Mouse (Mus musculus): ENCODE results near the gene Lama2. TPM values are rescaled to one million over a fixed set of nuclear protein-coding genes. Genes with fewer than 3 reads are reported as not detected.
A peak's percentile ranks its signal among the peaks of the same experiment; 100 is the strongest.
"Not testable (repeated sequence)": the region's sequence is repeated elsewhere in the genome, so short reads cannot be mapped to it uniquely, and the experiment has no call there.

Lama2 gene
- total RNA-seq, 2 experiments from 2014 or later, result 6.5 to 8.7 TPM

DNA sequence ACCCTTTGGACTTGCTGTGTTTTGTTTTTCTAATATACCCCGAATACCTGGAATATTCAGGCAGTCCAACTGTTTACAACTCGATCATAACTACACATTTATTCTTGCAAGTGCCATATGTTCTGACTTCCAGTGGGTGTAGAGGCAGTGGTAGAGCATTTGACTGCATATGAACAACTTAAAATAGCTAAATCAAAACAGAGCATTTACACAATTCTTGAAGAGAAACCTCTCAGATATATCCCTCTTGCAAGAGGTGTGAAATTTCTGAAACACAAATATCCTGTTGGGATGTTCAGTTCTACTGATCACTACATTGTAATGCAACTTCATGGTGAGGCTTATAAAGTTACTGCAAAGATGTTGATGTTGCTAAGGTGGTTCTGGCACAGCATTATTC, 572.4 kb downstream of the Lama2 start:
- DNase-seq (ENCODE audit: low spot score in 2 of 2), result no peak

DNA sequence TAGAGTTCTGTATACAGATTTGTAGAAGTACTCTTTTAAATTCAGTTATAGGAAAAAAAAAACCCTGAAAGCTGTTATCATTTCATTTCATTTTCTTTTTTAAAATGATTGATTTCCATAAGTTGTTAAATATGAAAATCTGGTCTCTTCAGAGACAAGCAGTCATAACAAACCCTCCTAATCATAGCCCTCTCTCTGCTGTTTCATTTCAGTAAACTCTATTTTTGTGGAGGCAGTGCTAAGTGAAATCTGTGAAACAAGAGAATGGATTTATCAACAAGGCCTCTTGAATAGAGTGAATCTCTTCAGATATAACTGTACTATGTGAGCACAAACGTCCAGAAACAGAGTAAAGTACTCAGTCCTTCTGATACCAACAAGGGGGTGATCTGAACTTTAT, 577.7 kb downstream of the Lama2 start:
- DNase-seq (ENCODE audit: low spot score in 2 of 2), result no peak

DNA sequence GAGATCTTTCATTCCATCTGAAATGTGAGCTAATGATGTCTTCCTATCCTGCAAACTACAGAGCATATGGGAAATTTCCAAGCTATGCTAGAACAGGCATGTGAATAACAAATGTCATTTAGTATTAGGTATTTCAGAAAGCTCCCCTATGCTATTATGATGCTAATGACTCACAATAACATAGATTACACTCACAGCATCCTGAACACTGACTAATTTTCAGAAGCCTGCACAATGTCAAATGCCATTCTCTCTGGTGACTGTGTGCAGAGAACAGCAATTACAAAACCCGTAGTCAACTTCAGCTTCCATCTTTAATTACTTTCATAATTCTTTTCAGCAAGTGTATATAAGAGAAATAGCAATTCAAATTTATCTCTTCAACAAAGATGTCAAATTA, 596.9 kb downstream of the Lama2 start:
- no peak for DNase-seq (ENCODE audit: low spot score in 2 of 2)

DNA sequence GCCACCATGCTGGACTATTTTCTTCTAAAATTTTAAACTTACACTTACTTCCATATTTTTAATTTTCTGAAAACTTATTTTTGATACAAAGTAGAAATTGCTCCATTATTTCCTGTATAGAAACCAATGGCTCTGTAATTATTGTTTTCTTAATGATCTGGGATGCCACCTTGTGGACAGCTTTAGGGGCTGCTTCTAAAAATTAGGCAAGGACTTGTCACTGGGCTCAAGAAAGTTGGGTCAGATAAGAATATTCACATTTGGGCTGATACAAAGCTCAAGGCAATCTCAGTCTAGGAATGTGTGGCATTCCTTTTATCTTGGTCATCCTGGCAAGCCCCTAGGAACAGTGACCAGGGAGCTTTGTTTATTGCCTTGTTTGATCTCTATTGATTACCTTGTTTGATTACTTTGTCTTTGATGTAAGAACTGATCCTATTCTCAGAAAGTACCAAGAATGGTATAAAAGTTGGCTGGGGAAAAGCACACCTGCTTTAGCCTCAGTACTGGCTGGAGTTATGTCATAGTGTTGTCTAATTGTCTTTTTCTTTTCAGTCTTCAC, 606.7 kb downstream of the Lama2 start:
- no peak for DNase-seq (ENCODE audit: low spot score in 2 of 2)

DNA sequence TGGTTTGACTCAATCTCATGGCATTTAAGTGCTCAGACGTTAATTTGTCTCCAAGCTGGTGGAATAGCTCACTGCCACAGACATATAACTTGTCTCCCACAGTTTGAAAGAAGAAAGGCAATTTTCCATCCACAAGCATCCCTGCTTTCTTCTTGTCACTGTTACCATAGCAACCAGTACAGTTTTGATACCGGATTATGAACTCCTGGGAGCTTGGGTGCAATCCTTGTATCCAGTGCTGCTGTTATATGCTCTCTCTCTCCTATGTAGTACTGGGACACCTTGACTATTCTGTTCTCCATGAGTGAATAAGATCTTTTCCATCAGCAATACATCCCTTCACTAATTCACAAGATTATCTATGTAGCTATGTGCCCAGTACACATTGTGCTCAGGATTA, 612.2 kb downstream of the Lama2 start:
- no peak for DNase-seq (ENCODE audit: low spot score in 2 of 2)

DNA sequence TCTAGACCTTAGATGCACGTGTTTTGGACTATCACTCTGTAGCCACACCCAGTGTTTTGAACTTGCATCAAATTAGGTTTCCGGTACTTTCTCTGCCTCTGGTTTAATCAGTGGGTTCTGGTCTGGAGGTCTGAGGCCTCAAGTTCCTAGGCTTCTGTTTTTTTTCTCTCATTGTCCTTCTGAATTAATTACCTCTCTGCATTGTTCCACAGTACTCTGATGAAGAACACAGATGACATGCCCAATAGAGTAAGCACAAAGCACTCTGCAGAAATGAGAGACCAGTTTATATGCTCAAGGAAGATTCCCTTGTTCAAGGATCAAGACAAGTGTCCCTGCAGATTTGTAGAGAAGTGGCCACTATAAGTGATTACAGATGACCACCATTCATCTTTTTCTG, 613.8 kb downstream of the Lama2 start:
- DNase-seq (ENCODE audit: low spot score in 2 of 2), result no peak

DNA sequence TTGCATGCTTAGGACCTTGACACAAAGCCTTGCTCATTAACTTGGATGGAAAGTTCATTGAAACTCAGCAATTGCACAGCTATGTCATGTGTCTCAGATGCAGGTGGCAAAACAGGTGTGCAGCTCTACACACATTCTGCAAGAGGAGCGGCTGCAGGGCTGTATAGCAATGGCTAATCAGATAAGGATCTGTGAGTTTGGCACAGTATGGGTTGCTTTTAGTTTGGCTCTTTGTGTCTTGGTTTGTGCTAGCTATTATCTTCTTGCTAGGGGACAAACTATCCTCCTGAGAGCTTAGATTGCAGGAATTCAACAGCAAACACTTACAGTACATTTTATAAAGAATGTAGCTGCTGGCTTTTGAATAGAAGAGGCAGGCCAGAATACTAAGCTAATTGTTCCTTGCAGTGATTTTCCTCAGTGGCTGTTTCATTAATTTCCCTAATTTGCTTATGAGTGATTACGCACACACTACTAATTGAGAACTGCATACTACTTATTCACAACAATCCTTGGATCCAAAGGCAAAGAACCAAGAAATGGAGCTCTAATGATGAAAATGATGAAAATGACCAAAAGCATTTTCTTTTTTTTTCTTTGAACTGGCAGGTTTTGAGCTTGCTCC, 617.9 kb downstream of the Lama2 start:
- no peak for DNase-seq (ENCODE audit: low spot score in 2 of 2)

DNA sequence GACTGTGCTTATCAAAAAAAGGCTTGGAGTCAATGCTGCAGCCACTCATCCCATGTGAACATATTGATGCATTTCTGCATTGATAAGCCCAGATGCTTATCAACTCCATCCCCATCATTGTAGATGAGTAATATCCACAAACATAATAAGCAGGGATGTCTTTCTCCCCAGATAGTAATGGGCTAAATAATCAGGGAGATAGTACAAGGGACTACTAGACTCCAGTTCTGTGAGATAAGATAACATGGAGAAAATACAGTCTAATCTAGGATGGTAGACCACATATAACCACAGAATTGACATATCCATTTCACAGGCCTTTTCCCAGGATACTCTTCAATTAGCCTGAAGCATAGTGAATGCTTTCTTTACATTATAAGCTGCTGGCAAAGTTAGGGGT, 622.9 kb downstream of the Lama2 start:
- no peak for DNase-seq (ENCODE audit: low spot score in 2 of 2)

DNA sequence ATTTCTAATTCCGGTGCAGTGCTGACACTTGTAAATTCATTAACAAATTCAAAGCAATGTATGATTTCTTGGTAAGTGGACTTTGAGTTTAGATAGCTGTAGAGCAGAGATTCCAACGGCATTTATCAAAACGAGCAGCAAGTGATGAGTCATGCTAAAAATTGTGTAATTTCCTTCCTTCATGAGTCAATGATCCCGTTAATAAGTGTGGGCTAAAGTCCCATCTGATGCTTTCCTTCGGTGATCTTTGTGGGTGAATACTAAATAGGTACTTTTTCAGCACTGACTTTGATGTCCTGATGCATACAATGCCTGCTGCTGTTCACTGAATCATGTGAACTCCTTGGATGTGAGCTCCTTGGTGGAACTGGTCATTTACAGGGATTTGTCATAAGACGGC, 623.6 kb downstream of the Lama2 start:
- no peak for DNase-seq (ENCODE audit: low spot score in 2 of 2)

DNA sequence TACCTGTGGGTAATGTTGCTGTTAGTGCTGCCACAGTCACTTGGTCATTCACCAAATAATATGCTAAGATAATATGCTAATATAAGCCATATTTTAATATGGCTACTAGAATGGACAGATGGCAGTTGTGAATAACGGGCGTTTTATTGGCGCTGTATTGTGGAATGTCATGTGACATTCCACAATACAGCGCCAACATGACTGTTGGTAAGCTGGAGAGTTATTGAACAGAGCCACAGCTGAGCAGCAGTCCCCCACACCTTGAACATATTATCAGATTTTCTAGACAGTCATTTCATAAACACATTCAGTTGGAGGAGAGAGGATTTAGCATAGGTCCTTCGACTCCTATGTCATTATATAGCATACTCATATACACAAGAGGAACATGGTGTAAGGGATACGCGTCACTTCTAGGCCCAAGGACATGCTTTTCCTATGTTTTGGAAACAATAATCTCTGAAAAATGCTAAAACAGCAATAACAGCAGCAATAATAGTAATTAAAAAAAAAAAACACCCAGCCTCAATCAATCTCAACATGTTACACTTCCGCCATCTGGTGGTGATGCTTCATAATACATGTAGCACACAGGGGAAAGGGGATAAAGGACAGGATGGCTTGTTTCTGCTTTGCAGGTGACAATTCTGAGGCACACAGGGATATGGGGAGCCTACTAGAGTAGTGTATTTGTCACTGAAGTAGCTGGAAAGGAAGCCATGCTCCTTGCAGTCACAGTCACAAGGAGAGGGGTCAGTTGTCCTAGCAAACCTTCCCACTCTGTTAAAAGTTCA, 624.2 kb downstream of the Lama2 start:
- DNase-seq (ENCODE audit: low spot score in 2 of 2), result peak; percentile 52 to 80

DNA sequence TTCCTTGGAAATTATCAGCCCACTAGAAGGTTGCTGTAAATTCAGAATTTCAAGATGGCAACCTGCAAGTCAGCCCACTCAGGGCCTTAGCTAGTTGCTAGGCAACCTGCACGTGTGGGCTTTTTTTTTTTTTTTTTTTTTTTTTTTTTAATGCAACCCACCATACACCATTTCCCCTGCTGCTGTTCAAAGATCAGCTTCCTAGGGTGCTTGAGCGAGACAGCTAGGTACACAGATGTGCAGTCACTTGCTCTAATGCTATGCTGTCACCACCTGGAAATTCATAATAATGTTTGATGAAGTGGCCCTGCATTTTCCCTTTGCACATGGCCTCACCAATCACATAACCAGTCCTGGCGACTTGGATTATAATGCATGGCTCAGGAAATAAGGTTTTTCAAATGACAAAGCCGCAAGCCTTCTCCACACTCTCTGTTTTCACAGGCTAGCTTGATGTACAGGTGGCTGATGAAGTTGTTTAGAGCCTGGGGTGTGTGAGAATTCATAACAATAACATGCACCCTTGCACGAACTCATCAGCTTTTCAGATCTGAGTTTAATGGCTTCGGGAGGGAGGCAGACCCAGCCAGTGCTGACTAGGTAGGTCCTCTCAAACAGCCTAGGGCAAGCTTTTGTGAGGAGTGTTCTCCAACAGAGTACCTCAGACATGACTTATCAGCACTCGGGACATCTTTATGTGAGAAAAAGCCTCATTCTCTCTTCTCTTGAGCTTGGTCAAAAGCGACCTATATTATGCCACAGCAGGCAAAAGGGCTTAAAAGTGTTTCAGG, 625.4 kb downstream of the Lama2 start:
- DNase-seq (ENCODE audit: low spot score in 2 of 2), result no peak

DNA sequence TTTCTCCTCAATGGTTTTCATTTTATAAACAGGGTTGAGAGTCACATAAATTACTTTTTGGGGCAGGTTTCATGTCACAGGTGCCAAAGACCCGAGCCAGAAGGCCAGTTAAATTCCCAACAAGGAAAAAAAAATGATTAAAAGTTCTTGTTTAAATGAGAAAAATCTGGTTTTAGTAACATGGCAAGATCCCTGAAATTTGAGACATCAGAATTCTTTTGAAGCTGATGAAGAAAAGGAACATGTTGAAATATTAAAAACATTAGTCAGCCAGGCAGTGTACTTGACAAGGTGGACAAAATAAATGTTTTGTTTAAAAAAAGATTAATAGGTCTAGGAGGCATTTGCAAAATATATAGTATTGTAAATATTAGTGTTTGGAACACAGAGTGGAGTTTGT, 634.1 kb downstream of the Lama2 start:
- no peak for DNase-seq (ENCODE audit: low spot score in 2 of 2)

DNA sequence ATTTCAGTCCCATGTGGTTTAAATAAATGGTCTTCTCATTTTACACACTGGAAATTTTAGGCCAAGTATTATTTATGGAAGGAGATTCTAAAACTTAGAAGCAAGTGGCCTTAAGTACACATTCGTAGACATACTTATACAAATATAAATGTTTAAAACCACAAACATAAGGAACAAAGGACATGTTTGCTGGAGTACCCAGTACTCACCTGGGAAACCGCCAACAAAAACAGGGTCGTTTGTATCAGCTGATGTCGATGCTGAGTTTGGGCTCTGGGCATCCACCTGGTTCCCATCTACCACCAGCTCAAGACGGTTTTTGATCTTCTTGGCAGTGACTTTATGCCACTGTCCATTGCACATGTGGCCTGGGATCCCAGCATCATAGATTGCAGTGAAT, 635.5 kb downstream of the Lama2 start:
- not testable (repeated sequence) for DNase-seq (ENCODE audit: low spot score in 2 of 2)

DNA sequence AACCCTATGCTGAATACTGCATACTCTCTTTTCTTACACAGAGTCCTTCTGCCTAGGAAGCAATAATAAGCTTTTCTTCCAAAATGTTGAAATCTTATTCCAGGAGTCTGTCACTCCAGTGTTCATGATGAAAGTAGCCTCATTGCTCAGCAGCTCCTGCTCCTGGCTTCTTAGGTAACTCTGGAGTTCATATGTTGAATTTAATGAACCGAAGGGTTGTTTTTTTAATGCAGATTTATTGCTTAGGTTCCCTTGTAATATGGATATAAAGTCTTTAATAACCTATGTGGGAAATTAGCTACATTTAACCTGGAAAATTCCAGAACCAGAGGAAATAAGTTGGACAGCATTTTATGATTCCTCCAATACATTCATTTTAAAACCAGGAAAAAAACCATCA, 636.0 kb downstream of the Lama2 start:
- DNase-seq (ENCODE audit: low spot score in 2 of 2), result no peak

DNA sequence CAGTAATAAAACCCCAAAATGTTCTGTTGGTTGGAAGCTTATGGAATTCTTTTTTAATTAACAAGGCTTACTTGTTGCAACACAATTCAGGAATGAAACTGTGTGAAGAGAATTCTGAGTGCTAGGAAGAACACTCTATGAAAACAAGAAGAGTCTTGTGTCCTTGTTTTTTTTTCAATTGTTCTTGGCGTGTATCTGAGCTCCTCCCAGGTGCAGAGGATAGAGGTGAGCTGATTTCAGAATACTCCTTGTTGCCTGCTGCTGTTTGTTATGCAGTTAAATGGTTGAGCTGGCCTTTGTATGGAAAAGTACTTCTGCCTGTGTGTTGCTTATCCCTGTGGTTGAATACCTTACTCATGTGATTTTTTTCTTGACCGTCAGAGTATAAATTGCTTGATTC, 636.9 kb downstream of the Lama2 start:
- no peak for DNase-seq (ENCODE audit: low spot score in 2 of 2)

DNA sequence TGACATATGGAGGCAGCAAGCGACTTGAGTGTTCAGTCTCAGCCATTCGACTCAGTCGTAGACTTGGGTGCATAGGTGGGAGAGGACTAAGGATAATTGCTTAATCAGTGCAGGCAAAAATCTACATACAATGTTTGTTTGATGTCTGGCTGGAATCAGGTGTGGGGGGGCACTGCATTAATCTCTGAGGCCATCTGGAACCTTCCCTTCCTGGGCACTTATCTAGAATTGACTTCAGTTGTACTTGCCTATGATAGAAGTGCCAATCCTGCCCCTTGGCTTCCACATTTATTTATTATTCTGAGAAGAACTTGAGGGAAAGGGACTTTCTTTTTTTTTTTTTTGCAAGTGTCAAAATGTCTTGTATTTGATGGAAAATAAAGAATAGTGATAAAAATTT, 644.2 kb downstream of the Lama2 start:
- no peak for DNase-seq (ENCODE audit: low spot score in 2 of 2)

DNA sequence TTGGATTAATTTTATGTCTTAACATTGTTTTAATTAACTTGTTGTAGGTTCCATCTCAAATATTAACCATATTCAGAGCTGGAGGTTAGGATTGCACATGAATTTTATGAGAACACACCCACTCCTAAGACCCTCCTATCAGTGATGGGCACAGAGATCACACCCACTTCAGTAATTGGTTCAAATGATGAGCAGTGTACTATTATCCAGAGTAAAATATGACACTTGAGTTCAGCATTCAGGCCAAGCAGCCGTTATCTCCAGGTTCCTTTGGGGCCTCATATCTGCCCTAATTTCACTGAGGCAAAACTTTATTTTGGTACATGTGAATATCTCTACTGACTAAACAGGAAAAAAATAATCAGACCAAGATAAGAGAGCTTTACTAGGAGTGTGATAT, 645.3 kb downstream of the Lama2 start:
- no peak for DNase-seq (ENCODE audit: low spot score in 2 of 2)

DNA sequence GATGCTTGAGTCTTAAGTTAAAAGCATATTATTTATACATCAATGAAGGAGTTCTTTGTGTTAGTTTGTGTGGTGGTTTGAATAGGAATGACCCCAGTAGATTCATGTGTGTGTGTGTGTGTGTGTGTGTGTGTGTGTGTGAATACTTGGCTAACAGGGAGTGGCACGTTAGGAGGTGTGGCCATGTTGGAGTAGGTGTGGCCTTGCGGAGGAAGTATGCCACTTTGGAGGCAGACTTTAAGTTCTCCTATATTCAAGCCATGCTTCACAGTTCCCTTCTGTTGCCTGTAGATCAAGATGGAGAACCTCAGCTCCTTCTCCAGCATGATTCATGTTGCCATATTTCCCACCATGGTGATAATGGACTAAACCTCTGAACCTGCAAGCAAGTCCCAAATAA, 646.0 kb downstream of the Lama2 start:
- no peak for DNase-seq (ENCODE audit: low spot score in 2 of 2)

DNA sequence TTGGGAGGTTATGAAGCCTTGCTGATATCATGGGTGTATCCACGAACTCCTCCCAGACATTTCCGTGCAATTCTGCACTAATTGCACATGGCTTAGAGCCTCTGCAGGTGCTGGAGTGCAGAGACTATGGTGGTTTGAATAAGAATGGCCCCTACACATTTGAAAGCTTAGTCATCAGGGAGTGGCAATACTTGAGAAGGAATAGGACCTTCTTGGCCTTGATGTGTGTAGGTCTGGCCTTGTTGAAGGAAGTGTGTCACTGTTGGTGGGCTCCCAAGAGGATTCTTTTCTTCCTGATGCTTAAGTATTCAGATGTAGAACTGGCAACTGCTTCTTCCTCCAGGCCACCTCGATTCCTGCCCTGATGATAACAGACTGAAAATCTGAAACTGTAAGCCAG, 661.0 kb downstream of the Lama2 start:
- no peak for DNase-seq (ENCODE audit: low spot score in 2 of 2)

DNA sequence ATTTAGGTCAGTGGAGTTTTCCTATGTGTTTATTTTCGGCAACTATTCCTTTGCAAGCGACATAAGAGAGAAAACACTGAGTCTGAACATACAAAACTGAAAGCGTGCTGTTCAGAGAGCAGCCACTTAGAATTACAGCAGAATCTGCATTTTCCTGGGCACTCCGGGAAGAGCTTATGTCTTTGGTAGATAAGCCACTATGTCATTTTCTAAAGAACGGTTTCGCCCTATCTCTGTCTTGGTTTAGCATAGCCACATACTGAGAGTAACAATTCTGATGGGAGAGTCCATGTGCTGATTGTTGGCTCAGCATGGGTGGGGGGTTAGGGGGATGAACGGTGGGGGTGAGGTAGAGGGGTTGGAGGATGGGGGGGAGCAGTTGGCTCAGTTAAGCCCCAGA, 669.1 kb downstream of the Lama2 start:
- DNase-seq (ENCODE audit: low spot score in 2 of 2), result no peak

DNA sequence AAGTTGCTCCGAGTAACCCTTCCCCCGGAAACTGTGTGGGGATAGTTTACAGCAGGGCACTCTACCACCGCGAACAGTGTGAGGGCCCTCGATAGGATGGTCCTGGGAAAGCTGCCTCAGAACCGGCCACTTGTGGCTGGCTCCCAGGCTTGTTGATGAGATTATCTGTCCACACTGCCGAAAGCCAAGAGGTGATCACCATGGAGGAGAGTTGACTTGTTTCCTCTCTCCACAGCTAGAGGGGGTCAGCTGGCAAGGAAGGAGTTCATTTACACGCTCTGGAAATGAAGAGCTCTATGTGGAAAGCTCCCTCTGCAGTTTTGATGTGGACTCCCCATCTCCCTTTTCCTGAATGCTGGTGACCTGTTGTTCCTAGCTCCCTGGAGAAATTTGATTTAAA, 669.9 kb downstream of the Lama2 start:
- no peak for DNase-seq (ENCODE audit: low spot score in 2 of 2)

DNA sequence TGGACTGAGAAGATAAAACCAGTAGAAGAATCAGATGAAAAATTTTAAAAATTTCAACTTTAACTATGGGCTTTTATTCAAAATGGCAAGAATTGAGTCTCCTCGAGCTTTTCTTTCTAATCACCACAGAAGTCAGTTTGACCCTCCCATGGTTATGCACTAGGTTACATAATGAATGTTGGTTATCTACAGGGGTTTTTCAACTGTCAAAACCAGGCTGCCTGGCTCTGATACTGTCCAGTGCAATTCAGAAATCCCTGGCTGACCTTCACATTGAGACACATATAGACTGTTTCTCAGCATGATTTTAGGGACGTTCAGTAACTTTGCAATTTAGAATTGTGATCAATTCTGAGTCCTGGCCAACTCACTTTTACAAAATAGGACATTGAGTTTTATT, 671.2 kb downstream of the Lama2 start:
- no peak for DNase-seq (ENCODE audit: low spot score in 2 of 2)
